Mouse (Mus musculus) lung, postnatal 25 days (tissue): ENCODE measurements around the gene Yap1.
A peak's percentile ranks its signal among the peaks of the same experiment; 100 is the strongest.

ENCODE experiments used
- DNase-seq: peaks from one replicate; pipeline ENCODE4 v3.0.0; 2022; ENCODE audit warnings: low spot score

The Yap1 gene

DNA sequence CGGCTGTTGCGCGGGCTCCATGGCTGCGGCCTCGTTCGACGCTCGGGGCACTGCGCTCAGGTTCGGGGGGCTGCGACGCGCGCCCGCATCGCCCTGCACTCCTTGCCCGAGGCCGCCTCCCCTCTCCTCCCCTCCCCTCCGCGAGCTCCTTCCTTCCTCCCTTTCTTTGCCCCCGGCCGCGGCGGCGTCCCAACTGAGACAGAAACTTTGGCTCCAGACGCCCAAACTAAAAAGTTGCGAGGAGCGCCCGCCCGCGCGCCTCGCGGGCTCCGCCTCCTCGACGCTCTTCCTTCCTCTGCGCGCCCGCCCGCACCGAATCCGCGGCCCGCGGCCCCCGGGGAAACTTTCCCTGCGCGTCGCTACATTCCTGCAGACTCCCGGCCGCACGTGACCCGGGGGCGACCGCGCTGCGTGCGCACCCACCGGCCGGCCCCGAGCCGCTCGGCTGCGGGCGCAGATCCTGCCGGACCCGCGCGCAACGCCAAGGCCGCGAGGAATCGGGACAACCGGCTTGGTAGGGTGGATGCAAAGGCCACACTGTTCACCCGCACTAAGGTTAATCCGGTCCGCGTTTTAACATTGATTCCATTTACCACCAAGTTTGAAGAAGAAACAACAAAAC, at the start of gene Yap1:
Gene Yap1 (minus strand): TSS at position 227 of the 622 bp plus-strand sequence.
- peak; percentile 89 for DNase-seq

DNA sequence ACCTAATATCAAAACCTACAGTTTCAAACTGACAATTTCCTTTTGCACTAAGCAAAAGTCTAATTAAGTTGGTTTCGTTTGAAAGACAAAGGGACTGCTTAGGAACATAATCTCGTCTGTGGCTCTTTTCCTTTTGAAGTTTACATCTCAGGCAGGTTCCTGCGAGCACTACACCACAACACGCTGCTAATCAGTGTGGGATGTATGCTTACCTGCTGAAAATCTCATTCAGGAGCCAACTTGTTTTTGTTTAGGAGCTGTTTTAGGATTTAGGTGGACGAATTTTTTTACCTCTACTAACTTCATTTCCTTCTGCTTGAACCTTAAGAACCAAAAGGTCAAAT, 38.6 kb upstream of the Yap1 start:
- no peak for DNase-seq

DNA sequence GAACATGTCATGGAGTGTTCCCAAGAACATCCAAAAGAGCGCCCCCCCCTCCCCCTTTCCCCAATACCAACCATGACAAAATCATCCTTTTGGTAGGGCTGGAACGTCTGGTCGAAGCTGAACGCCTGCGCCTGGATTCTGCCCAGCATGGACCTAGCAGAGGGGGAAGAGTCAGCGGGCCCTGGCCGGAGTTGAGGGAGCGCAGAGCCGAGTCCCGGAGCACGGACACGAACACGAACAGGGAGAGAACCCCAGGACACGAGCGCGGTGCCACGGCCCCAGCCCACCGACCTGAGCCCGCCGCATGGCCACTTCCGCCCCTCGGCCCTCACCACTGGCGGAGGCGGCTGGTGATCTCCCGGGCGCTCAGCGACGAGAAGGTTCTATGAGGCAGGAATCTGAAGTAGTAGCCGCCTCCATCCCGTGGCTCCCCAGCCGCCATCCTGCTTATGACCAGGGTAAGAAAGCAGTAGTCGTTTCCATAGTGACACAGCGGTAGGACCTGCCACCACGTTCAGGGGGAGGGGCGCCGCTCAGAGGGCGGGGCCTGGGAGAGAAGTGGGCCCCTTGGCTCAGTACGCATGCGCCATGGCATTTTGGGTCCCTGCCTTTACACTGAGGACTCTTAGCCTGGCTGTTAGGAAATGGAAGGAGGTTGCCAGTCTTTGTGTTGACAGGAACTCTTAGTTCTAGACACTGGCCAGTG, 38.1 kb upstream of the Yap1 start, which contains the start of gene Cfap300:
Gene Cfap300 (minus strand): TSS at position 486 of the 706 bp plus-strand sequence.
- DNase-seq, result peak; percentile 96

DNA sequence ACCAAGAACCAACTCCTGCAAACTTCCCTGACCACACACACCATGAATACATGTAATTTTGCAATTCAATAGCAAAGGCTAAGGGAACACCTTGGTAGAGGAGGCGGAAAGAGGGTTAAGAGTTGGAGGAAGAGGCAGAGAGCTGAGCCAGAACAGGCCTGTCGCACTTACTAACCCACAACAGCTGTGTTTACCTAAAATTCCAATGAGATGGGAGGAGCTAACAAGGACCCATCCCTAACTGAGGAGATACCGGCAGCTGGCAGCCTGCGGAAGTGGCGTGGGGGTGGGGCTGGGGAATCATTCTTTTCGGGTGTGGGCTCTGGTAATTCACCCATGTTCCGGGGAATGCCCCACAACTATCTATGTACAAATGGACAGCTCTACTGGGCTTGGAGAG, 31.1 kb upstream of the Yap1 start:
- DNase-seq, result peak; percentile 40

DNA sequence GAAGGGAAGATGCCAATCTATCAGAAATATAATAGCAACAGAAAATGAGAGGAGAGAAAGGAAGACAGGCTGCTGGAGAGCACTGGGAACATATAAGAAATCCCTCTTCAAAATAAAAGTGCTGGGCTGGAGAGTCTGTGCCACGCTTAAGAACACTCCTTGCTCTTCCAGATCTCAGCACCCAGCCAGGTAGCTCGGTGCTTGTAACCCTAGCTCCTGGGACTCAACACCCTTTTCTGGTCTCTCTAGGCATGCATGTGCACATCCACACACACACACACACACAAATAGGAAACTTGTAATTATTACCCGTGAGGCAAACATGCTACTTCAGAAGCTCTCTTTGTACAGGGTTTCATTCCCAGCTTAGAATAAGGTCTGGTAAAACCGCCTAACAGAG, 30.7 kb upstream of the Yap1 start:
- DNase-seq, result no peak

DNA sequence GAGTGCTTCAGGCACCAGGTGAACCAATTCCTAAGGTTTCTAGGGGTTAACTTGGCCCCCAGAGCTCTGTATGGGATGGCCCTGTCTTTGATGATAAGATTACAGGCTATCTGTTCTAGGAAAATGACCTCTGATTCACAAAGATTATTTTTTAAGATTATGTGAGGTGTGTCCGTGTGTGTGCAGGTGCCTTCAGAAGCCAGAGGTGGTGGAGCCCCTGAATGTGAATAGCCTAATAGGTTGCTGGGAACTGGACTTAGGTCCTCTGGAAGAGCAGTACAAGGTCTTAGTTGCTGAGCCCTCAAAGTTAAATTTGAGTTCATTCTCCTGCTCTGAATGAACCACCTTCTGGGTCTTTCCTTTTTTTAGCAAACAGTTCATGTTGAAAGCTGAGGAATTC, 29.7 kb upstream of the Yap1 start:
- DNase-seq, result no peak

DNA sequence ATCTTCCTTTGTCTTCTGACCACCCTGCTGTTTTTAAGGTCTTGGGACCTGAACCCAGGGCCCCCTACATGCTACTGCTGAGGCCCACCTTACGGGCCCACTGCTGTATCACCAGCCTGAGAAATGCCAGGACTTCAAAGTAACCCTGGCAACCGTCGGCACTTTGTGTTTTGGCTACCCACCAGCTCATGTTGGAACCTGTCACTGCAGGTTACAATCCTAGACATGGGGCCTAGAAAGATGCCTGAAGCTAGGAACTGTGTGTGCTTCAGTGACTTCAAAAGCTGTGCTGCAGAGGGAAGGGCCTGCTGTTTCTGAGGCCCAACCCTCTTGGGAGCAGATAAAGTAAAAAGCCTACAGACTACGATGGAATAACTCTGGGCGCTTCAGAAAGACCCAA, 28.5 kb upstream of the Yap1 start:
- no peak for DNase-seq

DNA sequence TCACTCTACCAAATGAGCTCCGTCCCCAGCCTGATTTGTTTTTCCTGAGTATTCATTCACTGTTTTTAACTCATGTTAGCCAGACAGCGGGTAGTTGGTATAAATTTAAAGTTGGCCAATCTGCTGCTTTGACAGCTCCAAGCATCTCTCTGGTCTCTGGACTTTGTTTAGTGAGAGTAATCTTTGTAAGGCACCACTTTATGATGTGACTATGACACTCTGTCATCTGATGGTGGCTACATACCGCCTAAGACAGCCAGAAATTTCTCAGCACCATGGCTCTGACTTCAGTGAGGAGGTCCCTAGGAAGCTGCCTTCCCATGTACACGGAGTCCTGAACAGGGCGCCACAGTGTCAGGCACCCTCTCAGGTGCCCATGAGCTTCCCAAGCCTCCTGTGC, 14.2 kb upstream of the Yap1 start:
- no peak for DNase-seq

DNA sequence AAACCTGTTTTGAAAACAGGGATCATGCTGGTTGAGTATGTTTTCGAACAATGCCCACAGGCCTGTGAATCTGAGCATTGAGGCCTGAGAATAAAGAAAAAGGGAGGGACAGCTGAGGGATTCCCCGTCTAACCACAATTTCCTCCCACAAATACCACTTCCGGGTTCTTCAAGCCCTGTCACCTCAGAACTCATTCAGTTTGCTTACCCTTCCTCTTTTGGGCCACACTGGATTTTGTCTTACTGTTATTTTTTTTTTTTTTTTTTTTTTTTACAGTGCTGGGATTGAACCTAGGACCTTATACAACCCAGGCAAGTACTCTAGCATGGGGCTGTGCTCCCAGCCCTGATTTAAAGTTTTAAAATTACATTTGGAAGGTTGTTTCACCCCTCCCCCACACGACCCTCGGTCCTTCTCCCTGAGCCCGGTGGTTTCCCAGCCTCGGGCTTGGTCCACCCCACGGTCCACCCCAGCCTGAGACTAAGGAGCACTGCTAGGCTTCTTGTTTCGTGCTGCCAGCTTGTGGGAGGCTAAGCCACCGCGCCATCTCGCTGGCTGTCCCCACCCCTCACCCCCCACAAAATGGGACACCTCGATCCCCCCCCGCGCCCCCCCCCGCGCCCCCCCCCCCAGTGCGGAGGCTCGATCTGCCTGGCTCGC, 13.0 kb upstream of the Yap1 start:
- DNase-seq, result peak; percentile 47

DNA sequence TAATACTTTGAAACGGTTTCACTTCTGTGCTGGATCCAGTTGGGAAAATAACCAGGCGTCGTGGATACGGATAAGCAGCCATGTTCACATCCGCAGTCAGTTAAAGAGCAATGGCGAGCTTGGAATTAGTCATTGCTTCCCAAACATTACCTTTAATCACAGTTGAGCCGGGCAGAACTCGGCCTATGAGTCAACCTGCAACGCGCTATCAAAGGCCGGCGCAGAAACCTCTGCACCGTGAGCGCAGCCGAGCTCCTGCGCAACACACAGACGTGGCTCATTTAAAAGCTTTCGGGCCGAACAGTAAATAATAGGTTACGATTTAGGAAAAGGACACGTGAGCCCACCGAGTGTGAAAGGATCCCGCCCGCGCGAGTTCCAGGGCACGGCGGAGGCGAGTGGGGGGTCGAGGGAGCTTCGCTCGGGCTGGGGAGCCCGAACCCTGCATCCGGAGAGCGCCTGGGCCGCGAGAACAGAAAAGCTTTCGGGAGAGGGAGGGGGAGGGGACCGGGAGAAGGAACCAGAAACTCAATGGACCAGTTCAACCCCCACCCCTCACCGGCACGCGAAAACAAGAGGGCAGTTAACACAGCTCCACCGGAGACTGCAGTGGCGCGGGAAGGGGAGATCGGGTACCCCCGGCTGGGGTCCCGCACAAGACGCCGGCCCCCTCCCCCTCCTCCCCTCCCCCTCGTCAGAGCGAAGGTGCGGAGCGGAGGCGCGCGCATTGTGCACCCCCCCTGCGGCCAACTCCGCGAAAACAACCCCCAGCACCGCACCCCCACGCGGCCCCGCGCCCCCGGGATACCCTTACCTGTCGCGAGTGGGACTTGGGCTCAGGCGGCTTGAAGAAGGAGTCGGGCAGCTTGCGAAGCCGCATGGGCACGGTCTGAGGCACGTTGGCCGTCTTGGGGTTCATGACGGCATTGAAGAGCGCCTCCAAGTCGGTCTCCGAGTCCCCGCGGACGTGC, 810 bp downstream of the Yap1 start:
- DNase-seq, result peak; percentile 45

DNA sequence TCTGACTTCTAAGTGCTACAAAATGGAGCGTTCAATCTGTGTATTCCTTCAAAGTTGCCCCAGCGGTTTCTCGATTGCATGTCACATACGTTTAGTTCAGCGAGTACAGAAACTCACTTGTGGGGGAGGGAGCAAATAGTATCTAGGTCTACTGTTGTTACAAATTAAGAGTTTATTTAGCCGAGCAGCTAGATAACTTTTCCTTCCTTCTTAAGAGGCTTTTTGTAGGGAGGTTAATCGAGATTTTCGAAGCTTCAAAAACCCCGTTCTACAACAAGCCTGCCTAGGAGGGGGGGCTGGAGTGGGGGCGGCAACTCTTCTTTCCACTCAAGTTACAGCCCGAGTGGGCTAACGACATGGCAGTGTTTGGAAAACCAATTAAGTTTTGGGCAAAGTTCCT, 1.6 kb downstream of the Yap1 start:
- no peak for DNase-seq

DNA sequence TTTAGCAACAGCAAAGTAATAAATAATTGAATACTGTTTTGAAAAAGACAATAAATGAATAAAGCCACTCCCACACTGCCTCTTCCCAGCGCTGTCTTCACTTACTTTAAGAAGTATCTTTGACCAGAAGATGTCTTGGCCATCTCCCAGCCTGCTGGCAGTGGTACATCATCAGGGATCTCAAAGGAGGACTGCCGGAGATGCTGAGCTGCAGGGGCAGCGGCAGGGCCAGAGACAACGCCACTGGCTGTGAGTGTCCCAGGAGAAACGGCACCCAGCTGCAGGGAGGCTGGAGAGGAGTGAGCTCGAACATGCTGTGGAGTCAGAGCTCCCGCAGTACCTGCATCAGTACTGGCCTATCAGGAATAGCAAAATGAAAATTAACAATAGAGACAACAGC, 3.0 kb downstream of the Yap1 start:
- DNase-seq, result no peak

DNA sequence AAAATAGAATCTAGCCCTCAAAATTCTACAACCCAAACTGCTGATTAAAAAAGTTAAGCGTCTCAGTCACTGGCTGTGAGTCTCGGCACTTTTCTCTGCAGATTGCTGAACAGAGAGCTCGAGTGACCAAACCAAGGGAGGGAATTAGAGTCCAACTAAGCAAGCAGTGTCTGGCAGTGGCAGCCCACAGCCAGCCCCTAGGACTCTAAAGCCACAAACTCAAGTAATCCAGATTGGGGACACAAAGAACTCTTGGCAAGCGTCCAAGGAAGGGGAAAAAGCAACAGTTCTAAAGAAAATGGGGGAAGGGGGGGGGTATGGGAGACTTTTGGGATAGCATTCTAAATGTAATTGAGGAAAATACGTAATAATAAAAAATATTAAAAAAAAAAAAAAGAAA, 10.1 kb downstream of the Yap1 start:
- DNase-seq, result no peak

DNA sequence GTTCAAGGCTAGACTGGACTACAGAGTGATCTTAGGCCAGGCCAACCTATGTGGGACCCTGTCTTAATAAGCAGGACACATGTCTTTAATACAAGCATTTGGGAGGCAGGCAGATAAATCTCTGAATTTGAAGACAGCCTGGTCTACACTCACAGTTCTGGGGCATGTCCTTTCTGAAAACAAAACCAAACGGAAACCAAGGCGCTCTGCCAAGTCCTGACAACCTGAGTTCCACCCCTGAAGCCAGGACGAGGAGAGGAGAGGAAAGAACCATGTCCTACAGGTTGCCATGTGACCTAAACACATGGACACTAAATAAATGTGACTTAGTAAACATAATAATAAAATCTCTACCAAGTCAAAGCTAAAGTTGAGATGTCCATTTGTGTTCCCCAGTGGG, 11.7 kb downstream of the Yap1 start:
- DNase-seq, result no peak

DNA sequence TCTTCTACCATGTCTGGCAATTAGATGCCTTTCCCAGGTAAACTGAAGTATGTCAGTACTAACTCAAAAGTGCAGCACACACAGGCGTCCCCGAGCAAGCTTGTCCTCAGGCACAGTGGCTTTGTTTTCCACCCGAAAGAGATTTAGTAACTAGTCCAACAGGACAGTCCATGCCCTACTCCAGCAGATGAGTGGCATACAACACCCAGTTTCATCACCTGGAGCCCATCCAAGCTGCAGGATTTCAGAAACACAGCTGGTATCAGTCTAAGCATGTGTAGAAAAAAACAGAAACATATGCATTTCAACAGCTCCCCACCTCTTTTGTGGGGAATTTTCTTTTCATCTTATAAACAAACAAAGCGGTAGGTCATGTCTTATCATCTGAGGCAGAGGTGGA, 13.5 kb downstream of the Yap1 start:
- no peak for DNase-seq

DNA sequence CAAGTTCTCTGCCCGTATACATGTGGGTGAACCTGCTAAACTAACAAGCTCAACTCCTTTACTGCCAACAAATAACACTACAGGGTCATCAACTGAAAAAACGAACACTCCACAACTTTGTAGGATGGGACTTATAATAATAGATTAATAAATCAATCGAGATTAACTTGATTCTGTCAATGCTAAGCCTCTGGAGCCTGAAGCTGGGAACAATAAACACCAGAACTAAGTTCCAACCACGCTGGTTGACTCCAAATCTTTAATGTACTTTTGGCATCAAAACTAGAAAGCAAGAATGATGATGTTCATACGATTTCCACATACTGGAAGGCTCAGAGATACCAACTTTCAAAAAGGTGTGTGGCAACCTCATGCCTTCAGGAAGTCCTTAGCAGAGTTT, 17.3 kb downstream of the Yap1 start:
- DNase-seq, result no peak

DNA sequence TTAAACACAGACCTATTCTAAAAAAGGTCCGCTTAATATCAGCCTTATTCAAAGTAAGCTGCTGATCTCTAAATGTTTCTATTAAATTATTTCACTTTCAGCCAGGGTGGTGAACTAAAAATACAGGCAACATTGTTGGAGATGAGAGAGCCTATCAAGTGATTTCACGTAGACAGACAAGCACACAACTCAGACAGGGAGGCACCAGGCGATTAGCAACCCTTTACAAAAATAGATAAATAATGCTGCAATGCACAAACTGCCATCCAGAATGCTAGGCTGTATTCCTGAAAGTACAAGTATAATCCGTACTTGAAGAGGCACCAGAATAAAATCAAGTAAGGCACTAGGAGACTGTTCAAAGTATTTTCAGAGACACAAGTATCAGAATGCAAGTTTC, 20.1 kb downstream of the Yap1 start:
- DNase-seq, result no peak

DNA sequence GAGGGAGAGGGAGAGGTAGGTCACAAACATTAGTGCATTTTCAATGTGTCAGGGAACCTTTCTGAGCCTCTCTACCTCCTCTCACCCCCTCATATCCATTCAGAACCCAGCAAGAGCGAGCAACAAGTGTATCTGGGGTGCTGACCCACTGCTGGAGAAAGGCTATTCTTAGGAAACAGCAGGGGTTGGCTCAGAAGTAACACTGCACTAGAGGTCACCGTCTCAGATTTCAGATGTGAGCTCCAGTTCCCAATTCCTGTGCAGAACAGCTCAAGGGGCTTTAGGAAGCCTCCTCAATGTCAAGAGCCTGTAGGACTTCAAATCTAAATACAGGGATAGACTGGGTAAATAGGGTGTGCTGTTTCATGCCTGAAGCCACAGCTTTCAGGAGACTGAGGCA, 20.7 kb downstream of the Yap1 start:
- no peak for DNase-seq

DNA sequence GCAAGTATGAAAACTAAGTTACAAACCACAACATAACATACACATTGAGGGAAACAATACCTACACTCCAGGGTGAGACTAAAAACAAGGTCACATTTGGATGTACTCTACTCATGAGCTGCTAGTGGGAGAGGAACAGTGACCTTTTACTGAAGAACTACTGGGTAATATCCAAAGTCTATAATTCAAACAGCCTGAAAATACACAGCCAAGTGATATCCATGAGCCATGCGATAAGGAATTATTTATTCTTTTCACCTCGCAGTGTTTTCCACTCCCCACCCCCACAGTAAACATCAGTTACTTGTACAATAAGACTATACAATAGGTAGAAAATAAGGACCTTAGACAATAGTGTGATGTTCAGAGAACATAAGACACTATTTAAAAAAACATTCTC, 24.2 kb downstream of the Yap1 start:
- DNase-seq, result no peak

DNA sequence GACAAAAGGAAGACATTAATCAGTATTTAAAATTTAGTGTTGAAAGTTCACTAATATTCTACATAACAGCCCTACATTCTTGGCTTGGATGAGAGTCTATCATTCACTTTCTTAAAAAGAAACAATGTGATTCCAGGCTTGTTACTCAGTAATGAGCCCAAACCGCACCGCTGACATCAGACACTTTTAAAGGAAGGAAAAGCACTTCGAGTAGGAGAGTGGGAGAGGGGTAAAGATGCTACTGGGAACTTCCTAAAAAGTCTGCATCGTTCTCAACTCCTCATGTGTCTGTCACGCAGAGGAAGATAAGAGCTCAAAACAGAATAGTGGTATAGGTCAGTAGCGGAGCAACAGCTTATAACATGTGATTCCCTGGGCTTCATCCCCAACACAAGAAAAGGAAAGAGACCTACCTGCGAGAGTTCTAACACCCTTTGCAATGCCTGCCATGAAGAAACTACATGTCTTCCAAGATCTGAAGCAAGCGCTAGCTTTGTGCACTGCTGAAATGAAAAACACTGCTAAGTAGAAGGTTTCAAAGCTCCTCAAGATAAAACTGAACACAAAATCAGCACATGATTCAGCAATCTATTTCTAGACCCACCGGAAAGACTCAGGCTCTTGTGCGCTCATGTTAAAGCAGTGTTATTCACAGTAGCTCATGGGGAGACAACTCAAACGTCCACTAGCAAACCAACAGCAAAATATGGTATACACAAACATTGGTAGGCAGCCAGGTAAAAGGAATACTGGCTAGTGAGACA, 25.1 kb downstream of the Yap1 start:
- DNase-seq, result no peak

DNA sequence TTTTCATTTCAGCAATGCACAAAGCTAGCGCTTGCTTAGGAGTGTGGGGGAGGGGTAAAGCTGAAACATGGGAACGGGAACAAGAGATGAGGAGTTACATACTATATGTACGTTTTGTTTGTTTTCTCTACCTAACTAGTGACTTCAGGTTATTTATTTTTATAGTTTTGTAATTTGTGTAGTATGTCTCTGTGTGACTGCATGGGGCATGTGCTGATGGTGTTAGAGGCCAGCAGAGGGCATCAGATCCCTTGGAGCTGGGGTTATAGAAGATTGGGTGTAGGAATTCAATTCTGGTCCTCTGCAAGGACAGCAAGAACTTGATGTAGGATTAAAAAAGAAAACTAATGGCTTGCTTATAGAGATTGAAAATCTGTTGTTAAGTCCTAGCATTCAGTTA, 25.9 kb downstream of the Yap1 start:
- DNase-seq, result no peak

DNA sequence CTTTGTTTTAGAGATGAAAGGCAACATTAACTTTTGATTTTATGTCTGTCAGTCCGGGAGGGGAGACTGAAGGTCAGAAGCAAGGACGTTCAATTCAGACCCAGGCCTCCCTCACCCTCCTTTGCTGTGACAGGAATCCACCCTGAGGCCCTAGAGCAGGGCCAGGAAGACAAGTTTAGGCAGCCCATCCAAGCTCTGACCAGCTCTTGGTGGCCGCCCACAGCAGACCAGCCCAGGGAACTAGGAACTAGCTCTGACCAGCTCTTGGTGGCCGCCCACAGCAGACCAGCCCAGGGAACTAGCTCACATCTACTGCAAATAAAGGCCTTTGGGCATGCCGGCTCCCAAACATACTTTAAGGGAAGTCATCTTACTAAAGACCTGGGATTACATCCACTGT, 26.8 kb downstream of the Yap1 start:
- no peak for DNase-seq
